Mouse (Mus musculus) megakaryocyte, adult 5-6 weeks (primary cell): ENCODE measurements around the gene Bcl11b. TPM values are rescaled to one million over a fixed set of nuclear protein-coding genes. Genes with fewer than 3 reads are reported as not detected.

Experiments used
- ATAC-seq: 2 replicates; pipeline ENCODE4 v1.8.0; 2016; ENCODE audit warnings: mild to moderate bottlenecking, inconsistent platforms; ENCODE audit not compliant: poor library complexity, severe bottlenecking
- total RNA-seq, 2 experiments: library from RNA; stranded (forward) in 1 of 2; stranded (reverse) in 1 of 2; fragments of 153-499, 151-499 nt in 1 of 2; fragments of 221-1000, 200-1000 nt in 1 of 2; gene quantifications; 2 replicates each; pipeline versions ENCODE4 v1.2.3 to v1.2.4; 2015 to 2017

Bcl11b gene
- 0.38 and 0.39 TPM in 2 replicates for total RNA-seq (2015)
- total RNA-seq (2017): 0.28 and 0.33 TPM in 2 replicates

GRCm38 (mm10) chr12:108003483-108003882 lies at the start of gene Bcl11b:
Gene Bcl11b (minus strand): TSS chr12:108003602.
- ATAC-seq: no peak

DNA sequence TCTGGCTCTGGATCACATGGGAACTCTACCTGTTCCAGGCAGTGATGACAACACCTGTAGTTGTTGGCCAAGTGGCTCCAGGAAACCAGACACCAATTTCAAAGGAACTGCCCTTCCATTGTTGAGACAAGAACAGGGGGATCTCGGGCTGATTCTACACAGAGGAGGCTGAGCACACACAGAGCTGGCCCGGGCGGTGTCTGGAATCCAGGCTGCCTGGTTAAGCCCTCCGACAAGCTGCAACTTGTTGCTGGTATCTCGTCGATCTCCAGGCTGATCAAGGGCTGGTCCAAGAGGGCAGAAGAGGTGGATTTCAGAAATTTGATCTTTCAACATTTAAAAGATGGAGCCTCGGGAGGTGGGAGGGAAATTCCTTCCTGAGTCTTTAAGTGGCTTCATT lies 47.6 kb upstream of the Bcl11b start:
- no peak for ATAC-seq

GRCm38 (mm10) chr12:108049625-108050024 lies 46.2 kb upstream of the Bcl11b start:
- ATAC-seq: no peak

DNA sequence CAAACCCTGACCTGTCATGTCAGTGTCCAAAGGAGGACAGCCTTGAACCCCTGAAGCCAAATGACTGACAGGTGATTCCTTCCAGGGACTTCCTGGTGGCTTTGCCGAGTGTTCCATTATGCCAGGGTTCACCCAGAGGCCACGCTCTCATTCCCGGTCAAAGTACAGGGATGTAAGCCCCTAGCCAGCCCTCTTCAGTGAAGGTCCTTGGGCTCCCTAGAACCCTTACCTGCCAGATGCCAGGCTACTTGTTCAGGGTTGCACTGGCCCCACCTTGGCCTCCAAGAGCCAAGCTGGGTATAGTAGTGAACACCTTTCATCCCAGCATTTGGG lies 38.8 kb upstream of the Bcl11b start:
- no peak for ATAC-seq

GRCm38 (mm10) chr12:108041571-108042238 lies 38.3 kb upstream of the Bcl11b start:
- ATAC-seq: peak; percentile 67

DNA sequence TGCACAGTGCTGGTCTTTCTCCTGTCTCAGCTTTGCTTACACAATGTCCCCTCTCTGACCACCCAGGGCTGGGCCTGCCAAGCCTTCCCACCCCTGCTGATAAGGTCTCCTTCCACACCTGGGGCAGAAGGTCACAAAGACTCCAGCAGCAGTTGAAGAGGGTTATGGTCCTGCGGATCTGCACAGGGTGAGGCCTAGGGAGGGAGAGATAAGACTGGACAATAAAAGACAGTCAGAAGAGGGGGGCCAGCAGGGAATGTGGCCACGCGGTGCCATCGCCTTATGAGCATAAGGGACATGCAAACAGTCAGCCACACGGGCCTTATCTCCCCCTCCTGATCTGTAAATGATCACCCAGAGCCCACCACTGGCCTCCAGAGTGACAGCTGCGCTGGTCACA lies 34.0 kb upstream of the Bcl11b start:
- no peak for ATAC-seq

GRCm38 (mm10) chr12:108035412-108036078 lies 32.1 kb upstream of the Bcl11b start:
- ATAC-seq: no peak

DNA sequence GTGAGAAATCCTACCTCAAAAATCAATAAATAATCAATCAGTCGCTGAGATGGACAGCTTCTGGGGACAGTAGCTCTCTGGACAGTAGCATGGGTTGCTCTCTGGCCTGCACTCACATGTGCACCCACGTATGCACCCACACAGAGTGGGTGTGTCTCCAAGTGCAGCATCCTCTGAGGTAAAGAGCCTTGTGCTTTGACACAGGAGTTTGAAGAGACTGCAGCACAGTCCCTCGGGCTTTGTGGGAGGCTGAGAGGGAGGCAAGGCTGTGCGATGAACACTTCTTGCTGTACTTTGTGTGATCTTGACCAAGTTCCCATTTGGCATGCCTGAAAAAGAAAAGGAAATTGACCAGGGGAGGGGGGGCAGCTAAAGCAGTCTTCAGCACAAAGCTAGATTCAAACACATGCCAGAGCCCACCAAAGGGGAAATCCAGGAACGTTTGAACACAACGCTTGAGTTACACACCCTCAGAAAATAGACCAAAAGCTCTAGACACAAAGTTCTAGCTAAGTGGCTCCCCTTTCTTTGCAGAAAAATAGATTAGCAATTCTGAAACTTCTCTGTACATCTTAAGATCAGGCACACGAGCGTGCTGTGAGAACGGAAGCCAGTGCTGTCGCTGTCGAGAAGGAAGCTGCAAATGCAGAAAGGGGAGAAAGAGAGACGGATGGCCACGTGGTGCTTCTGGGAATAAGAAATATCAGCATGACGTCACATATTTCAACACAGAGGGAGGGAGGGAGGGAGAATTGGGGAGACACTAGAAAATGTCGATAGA lies 19.6 kb upstream of the Bcl11b start:
- ATAC-seq: no peak

DNA sequence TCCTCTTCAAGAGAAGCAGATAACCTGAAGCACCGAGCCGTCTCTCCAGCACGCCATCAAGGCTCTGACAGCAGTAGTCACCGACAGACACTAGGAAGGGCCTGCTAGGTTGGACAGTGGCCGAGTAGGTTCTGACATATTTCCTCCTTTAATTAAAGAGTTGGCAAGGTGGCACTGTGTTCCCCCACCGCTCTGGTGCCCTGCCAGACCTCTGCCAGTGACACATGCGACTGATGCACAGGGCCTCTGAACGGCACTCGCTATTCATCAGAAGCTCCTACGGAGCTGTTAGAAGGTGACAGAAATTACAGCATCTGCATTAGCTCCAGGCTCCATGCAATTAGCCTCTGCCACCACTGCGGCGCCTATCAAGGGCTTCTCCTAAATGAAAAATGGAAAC lies 8.6 kb upstream of the Bcl11b start:
- no peak for ATAC-seq

- no peak for ATAC-seq
Observed at GRCm38 (mm10) chr12:108010346-108010745, 6.9 kb upstream of the Bcl11b start.

GRCm38 (mm10) chr12:108009156-108009555 lies 5.8 kb upstream of the Bcl11b start:
- ATAC-seq: no peak

DNA sequence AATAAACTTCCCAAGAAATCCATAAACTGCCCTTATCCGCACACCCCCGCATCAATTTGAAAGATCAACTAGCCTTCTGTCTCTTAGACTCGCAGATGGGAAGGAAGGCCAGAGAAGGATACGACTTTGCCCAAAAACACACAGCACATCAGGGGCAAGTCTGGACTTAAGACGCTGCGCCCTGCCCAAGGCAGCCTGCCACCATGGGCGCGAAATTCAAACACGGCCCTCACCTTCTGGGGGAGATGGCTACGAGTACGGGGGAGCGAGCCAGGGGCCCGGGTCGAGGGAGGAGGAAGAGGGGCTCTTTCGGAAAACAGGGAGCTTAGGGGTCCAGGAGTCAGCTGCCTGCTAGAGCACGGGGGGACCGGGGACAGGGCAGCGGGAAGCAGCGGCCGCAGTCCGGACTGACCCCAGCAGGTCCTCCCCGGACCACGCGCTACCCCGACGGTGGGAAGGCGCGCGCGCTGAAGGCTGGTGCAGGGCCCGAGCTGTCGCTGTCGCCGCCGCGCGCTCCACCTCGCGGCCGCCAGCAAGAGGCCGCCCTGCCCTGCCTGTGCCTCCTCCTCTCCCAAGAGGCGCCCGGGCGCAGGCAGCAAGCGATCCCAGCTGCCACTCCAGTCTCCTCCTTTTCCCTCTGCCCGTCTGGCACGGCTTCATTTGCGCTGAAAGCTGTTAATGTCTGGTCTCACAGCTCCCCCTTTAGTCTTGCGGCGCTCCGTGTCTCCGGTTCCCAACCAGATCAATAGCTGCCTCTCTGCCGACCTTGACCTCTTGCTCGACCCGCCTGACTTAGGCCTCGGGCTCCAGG lies 2.6 kb upstream of the Bcl11b start:
- ATAC-seq: no peak

DNA sequence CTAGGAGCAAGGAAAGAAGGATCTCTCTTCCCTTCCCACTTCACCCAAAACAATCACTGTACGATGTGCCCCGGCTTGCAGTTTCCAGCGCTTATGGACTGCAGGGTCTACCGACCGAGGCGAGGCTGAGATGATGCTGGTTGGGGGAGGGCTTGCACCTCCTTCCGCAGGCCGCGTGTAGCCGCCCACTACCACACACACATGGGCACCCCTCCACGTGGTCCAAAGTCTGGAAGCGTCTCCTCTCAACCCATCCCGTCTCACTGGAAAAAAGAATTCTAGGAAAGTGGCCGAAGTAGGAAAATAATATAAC lies 2.0 kb upstream of the Bcl11b start:
- ATAC-seq: no peak

DNA sequence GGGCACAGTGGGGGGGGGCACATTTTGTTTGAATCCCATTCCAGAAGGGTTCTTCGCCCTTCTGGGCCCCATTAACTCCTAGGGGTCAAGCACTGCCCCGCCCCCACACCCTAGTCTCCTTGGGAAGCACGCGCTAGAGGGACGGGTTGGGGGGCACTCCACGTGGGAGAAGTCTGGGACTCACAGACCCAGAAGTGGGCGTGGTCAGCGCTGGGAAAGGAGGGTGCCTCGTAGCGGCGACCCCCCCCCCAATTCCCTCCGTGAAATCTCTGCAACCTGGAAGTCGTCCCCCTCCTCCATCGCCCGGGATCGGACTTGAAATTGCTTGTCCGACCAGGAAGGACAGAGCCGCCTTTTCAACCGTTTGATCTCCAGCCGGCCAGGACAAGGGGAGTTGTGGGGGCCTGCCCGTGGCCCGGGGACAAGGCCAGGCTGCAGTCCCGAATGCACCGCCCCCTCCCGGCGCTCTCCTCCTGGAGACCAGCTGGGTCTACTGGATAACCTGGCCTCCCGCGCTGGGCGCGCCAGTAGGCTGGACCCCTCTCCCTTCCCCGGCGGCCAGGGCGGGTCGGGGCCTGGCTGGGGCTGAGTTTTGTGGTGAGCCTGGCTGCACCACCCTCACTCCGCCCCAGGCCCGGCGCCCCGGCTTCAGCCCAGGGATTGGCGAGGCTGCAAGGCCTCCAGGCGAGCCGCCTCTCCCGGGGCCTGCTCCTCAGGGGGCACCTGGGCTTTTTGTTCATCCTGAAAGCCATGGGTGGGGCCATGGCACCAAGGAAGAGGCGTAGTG lies 1.5 kb upstream of the Bcl11b start:
- no peak for ATAC-seq

DNA sequence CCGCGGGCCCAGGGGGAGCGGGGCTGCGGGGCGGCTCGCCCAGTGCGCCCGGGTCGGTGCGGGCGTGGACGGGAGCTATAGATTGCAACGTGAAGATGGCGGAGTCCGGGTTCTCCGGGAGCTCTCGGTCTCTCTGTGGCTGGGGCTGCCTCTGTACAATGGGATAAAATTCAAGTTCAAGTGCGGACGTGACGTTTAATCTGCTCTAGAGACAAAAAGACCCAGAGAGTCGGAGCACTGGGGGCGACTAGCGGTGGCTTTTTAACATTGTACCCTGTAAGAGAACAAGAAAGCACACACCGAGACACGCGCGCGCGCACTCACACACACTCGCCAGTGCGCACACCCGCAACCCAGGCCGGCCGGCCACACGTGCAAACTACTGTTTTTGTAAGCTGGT lies 526 bp upstream of the Bcl11b start:
- ATAC-seq: peak; percentile 24; the same call in 1 of the 2 replicates

DNA sequence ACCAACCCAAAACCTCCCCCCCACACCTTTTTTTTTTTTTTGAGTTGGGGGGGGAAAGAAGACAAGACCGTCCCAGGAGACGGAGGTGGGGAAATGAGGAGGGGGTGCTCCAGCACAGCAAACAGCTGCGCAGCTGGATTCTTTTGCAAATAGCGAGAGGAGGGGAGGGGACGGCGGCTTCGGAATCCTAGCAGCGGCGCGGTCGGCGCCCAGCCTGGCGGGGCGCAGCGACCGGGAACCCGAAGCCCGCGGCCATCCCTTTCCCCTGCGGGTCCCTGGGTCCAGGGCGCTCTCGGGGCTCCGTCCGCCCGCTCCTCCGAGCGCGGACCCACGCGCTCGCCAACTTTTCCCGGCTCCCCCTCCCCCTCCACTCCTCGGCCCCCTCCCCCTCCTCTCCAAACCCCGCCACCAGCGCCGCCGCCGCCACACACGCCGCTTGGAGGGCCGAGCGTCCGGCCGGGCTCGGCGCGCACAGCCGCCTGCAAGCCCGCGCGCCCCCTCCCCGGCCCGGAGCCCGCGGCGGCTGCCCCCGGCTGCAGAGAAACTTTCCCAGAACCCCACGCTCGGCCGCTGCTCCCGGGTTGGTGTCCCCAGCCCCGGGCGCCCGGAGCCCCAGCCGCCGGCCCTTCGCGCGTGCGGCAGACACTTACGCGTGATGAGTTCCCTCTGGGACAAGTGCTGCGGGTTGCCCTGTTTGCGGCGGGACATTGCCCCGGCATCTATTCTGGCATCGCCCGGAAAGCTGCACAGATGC lies 789 bp downstream of the Bcl11b start:
- no peak for ATAC-seq

DNA sequence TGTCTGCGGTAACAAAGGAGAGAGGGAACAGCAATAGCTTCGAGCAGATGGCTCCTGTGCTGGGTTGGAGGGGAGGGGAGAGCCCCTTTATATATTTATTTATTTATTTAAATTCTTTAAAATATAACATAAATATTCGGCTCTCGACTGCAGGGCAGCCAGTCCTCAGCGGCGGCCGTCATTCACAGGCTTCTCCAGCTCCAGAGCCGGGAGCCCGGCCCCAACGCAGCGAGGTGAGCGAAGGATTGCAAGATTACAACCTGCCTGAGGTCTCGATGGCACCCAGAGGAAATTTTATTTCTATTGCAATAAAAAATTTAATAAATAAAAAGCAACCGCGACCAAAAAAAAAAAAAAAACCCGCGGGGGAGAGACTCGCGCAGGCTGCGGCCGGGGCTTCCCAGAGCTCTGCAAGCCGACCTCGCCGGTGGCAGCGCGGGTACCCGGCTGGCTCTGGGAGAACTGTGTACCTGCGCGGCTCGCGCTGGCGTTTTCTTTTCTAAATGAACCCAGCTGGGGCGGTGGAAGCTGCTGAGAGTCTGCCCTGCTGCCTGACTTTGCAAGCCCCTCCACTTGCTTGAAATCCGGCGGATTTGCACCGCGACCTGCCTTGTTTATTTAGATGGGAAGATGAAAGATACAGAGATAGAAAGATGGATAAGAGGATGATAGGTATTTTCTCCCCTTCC lies 1.6 kb downstream of the Bcl11b start:
- ATAC-seq: no peak

DNA sequence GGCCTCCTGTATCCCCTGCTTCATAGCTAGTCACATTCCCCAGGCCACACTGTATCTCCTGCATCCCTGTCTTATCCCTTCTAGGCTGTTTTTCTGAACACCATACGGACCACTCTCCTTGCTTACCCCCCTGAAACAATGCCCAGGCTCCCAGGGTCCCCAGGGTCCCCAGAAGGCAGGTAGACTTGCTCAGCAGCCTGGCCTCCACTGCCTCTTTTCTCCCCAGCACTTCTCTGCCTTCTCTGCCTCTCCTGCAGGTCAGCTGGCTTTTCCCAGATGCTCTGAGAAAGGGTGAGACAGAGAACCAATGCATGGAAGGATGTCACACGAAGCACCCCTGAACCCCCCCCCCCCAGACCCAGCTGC lies 2.7 kb downstream of the Bcl11b start:
- no peak for ATAC-seq
